Comparison of ENCODE assay signal across 23 mouse cellular contexts in the genomic region with DNA sequence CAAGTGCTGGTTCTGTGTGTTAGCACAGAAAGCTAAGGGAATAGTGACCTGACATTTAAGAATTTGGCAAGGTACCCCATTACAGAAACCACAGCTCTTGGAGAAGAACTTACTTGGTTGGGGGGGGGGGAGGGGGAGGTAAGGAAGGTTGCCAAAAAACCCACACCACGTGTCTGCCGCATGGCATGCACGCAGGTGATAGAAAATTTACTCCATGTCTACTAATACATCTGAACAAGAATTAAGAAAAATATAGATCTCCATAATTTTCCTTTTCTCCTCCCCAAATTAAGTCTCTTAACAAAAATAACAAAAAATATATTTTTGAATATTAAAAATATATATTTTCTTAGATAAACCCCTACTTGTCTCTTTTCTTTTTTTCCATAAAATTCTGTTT.
DNase-seq lines count a peak whose midpoint lies in the region; TF ChIP-seq lines count a peak whose summit lies in the region.
"Had no signal": no experiment of that assay in that cellular context is flagged by ENCODE, and none has a peak within 500 bp of the region (broad histone marks: within the 10 kb centered on the region; RNA-seq: fewer than 3 reads in every experiment).

No protein-coding gene starts in this region.

- H3K9me3 ChIP-seq in CH12.LX (replicated peaks; ENCODE audit: low read length) (no peaks in the 10 kb centered on the region), MEL (replicated peaks; ENCODE audit: insufficient read depth, low read length) (no peaks in the 10 kb centered on the region)
- no peaks in the 10 kb centered on the region for H3K9me3 ChIP-seq in midbrain, embryonic 10.5 days (replicated peaks)
- H3K9me3 ChIP-seq: G1E had no signal

- TF ChIP-seq RAD21 in CH12.LX (IDR thresholded peaks at IDR 0.05; ENCODE audit: low read depth, low read length) (no peak), MEL (IDR thresholded peaks at IDR 0.05; ENCODE audit: low read depth, low read length) (no peak)

- H3K79me2 ChIP-seq in CH12.LX (replicated peaks; ENCODE audit: control insufficient read depth, extremely low read depth, insufficient read depth, poor library complexity, severe bottlenecking), result peaks cover 11% of the 10 kb centered on the region
- H3K79me2 ChIP-seq in MEL (ENCODE audit: control insufficient read depth, insufficient read depth, low read length, poor library complexity), result peaks cover 15% of the 10 kb centered on the region
- H3K79me2 ChIP-seq in myocyte (ENCODE audit: control insufficient read depth, insufficient read depth), result peaks cover 92% of the 10 kb centered on the region

- DNase-seq in 416B (ENCODE audit: low read depth) (peak; percentile 33), CH12.LX (ENCODE audit: extremely low read depth) (no peak), MEL (ENCODE audit: low read depth, low spot score) (peak; percentile 48)
- no peak for DNase-seq in spleen, postnatal 14 days (ENCODE audit: low spot score in 2 of 2)
- DNase-seq in kidney, postnatal 36 days, result no peak
- DNase-seq in adrenal gland, adult 18-20 months (ENCODE audit: low spot score in 2 of 2), result no peak
- no peak for DNase-seq in midbrain, embryonic 10.5 days (ENCODE audit: low spot score)
- DNase-seq: adrenal gland, adult 2 months; adrenal gland, adult 8-10 months; adrenal gland, postnatal 10 days; adrenal gland, postnatal 14 days; adrenal gland, postnatal 25 days; adrenal gland, postnatal 36 days; B cell, adult 2 months; cerebellum, adult 11 months; cerebellum, adult 11-12 months; cerebellum, adult 18-20 months; cerebellum, adult 2 months; cerebellum, adult 8-10 months; cerebellum, adult 9-10 months had no signal

- in situ Hi-C loops in CH12.LX (cut with MboI; ENCODE audit: low pct_ligation_motif_present, low pct_unique_long_range_greater_than_20kb, low sequenced_read_pairs), result no loop called here

- 91% methylated on average over 3 of the region's 3 CpGs for WGBS in midbrain, embryonic 10.5 days

- H3K9ac ChIP-seq in CH12.LX (ENCODE audit: insufficient read depth, low read depth), result no peak overlapping the region
- H3K9ac ChIP-seq in MEL (ENCODE audit: control insufficient read depth, low read depth, low read length, poor library complexity, severe bottlenecking), result peak overlapping the region; percentile 63; the same call in 1 of the 2 replicates

- H3K4me3 ChIP-seq in CH12.LX (replicated peaks in 1 of 3; ENCODE audit: low read depth in 2 of 3, low read length in 2 of 3, poor library complexity in 1 of 3), result no peak overlapping the region
- H3K4me3 ChIP-seq in MEL (ENCODE audit: control insufficient read depth in 1 of 2, insufficient read depth in 1 of 2, low read depth in 2 of 2, low read length in 2 of 2), result peak overlapping the region in 1 of 2 experiments; percentile 49; a peak in 2 of 4 replicates
- H3K4me3 ChIP-seq in myocyte, result no peak overlapping the region
- H3K4me3 ChIP-seq in midbrain, embryonic 10.5 days, result no peak overlapping the region

- no peaks in the 10 kb centered on the region for H3K36me3 ChIP-seq in CH12.LX (replicated peaks in 1 of 2; ENCODE audit: control insufficient read depth in 1 of 2, insufficient read depth in 1 of 2, low read length in 1 of 2)
- H3K36me3 ChIP-seq in MEL (ENCODE audit: control insufficient read depth in 1 of 2, insufficient read depth in 2 of 2, low read length in 2 of 2), result peaks cover 0 to 62% of the 10 kb centered on the region in 2 experiments; a peak in 2 of 4 replicates
- H3K36me3 ChIP-seq in myocyte (ENCODE audit: control insufficient read depth, insufficient read depth), result no peaks in the 10 kb centered on the region
- no peaks in the 10 kb centered on the region for H3K36me3 ChIP-seq in midbrain, embryonic 10.5 days

- TF ChIP-seq EP300 in CH12.LX (IDR thresholded peaks at IDR 0.05; ENCODE audit: low read length) (no peak), MEL (IDR thresholded peaks at IDR 0.05; ENCODE audit: low read depth in 1 of 2, low read length in 2 of 2) (peak; percentile 5 to 29; a peak in 1 of 4 replicates)

- H3K4me2 ChIP-seq in CH12.LX (ENCODE audit: insufficient read depth, low read depth, poor library complexity, severe bottlenecking), result no peak overlapping the region
- peak overlapping the region; percentile 25 for H3K4me2 ChIP-seq in myocyte (ENCODE audit: low read depth)

- dilution Hi-C loops in CH12.LX (cut with MboI; ENCODE audit: extremely low pct_ligation_motif_present, extremely low pct_unique_long_range_greater_than_20kb, low sequenced_read_pairs), result no loop called here

- TF ChIP-seq CTCF in CH12.LX (conservative IDR thresholded peaks at IDR 0.05 in 1 of 2, IDR thresholded peaks at IDR 0.05 in 1 of 2; ENCODE audit: low read depth in 2 of 2, low read length in 2 of 2), result no peak
- TF ChIP-seq CTCF in MEL (IDR thresholded peaks at IDR 0.05 in 2 of 3, conservative IDR thresholded peaks at IDR 0.05 in 1 of 3; ENCODE audit: control insufficient read depth in 1 of 3, insufficient read depth in 1 of 3, low read depth in 2 of 3, low read length in 3 of 3, poor library complexity in 1 of 3, severe bottlenecking in 1 of 3), result no peak

- H3K27ac ChIP-seq in CH12.LX (ENCODE audit: insufficient read depth, low read depth) (no peak overlapping the region), MEL (ENCODE audit: control insufficient read depth, low read depth, low read length) (peak overlapping the region; percentile 94; the same call in 1 of the 2 replicates)
- no peak overlapping the region for H3K27ac ChIP-seq in midbrain, embryonic 10.5 days (replicated peaks)

- H3ac ChIP-seq in myocyte (ENCODE audit: control insufficient read depth, insufficient read length), result no peak overlapping the region

- H3K27me3 ChIP-seq in CH12.LX (replicated peaks) (no peaks in the 10 kb centered on the region), MEL (ENCODE audit: control insufficient read depth in 1 of 2, insufficient read depth in 2 of 2, low read length in 2 of 2) (no peaks in the 10 kb centered on the region), myocyte (ENCODE audit: control insufficient read depth, insufficient read depth, insufficient read length) (no peaks in the 10 kb centered on the region)
- H3K27me3 ChIP-seq in midbrain, embryonic 10.5 days (ENCODE audit: low read depth, poor library complexity, severe bottlenecking), result no peaks in the 10 kb centered on the region
- H3K27me3 ChIP-seq: Patski had no signal

- H3K4me1 ChIP-seq in CH12.LX (ENCODE audit: control insufficient read depth in 1 of 2, insufficient read depth in 2 of 2) (peaks cover 6 to 16% of the 10 kb centered on the region in 2 experiments), MEL (ENCODE audit: control insufficient read depth in 1 of 2, insufficient read depth in 2 of 2, low read length in 2 of 2) (peaks cover 18 to 47% of the 10 kb centered on the region in 2 experiments)
- peaks cover 29% of the 10 kb centered on the region for H3K4me1 ChIP-seq in midbrain, embryonic 10.5 days

- no peak for TF ChIP-seq POLR2A in CH12.LX (IDR thresholded peaks at IDR 0.05; ENCODE audit: low read depth, low read length)
- no peak for TF ChIP-seq POLR2A in MEL (IDR thresholded peaks at IDR 0.05; ENCODE audit: control insufficient read depth in 1 of 2, insufficient read depth in 1 of 2, low read depth in 1 of 2, low read length in 2 of 2, poor library complexity in 1 of 2)
- TF ChIP-seq POLR2A in myocyte (IDR thresholded peaks at IDR 0.05; ENCODE audit: insufficient read length, low read depth), result no peak

TF ChIP-seq in CH12.LX, 34 proteins besides CTCF, POLR2A, EP300 and RAD21:
- TF ChIP-seq E2F4 (IDR thresholded peaks at IDR 0.05; ENCODE audit: insufficient replicate concordance, low read depth, low read length) (no peak), POLR2AphosphoS2 (IDR thresholded peaks at IDR 0.05; ENCODE audit: low read depth, low read length) (no peak), ZMIZ1 (IDR thresholded peaks at IDR 0.05; ENCODE audit: low read depth, low read length) (no peak), CHD2 (IDR thresholded peaks at IDR 0.05; ENCODE audit: low read length) (no peak), ZNF384 (IDR thresholded peaks at IDR 0.05; ENCODE audit: low read depth, low read length) (no peak), MYC (IDR thresholded peaks at IDR 0.05; ENCODE audit: low read depth, low read length) (0 out of 2 replicates have a peak, but pooled peaks have one; percentile 21), SMC3 (IDR thresholded peaks at IDR 0.05; ENCODE audit: low read depth, low read length) (no peak)

TF ChIP-seq in MEL, 35 proteins besides CTCF, POLR2A, EP300 and RAD21 (continues in another document):
- TF ChIP-seq CHD1 (IDR thresholded peaks at IDR 0.05; ENCODE audit: low read depth, low read length), result 0 out of 2 replicates have a peak, but pooled peaks have one; percentile 40
- TF ChIP-seq MYC (IDR thresholded peaks at IDR 0.05; ENCODE audit: low read depth, low read length), result peak; percentile 98
- TF ChIP-seq USF1 (IDR thresholded peaks at IDR 0.05; ENCODE audit: low read depth, low read length), result peak; percentile 80
- no peak for TF ChIP-seq JUND (IDR thresholded peaks at IDR 0.05; ENCODE audit: low read depth, low read length)
- 0 out of 2 replicates have a peak, but pooled peaks have one; percentile 36 for TF ChIP-seq ETS1 (IDR thresholded peaks at IDR 0.05; ENCODE audit: low read depth, low read length)
- TF ChIP-seq ZC3H11A (IDR thresholded peaks at IDR 0.05; ENCODE audit: low read depth, low read length), result no peak
- peak in 1 of 2 experiments; percentile 42; a peak in 1 of 4 replicates for TF ChIP-seq USF2 (IDR thresholded peaks at IDR 0.05; ENCODE audit: borderline replicate concordance in 1 of 2, insufficient read depth in 1 of 2, low read depth in 1 of 2, low read length in 2 of 2)
- TF ChIP-seq ZMIZ1 (IDR thresholded peaks at IDR 0.05; ENCODE audit: low read depth, low read length), result no peak
- TF ChIP-seq KAT2A (conservative IDR thresholded peaks at IDR 0.05; ENCODE audit: low read depth, low read length), result no peak

TF ChIP-seq in myocyte, 11 proteins besides CTCF, POLR2A, EP300 and RAD21:
- no peak for TF ChIP-seq TCF12 (IDR thresholded peaks at IDR 0.05; ENCODE audit: insufficient read depth, poor library complexity, severe bottlenecking)
- TF ChIP-seq POLR2AphosphoS2 (IDR thresholded peaks at IDR 0.05; ENCODE audit: insufficient read length, low read depth), result no peak
- TF ChIP-seq MYOG (IDR thresholded peaks at IDR 0.05; ENCODE audit: control insufficient read depth in 1 of 3, insufficient read depth in 1 of 3, insufficient read length in 2 of 3, low read depth in 2 of 3), result no peak
- TF ChIP-seq MAX (IDR thresholded peaks at IDR 0.05; ENCODE audit: low read depth), result no peak
- no peak for TF ChIP-seq REST (IDR thresholded peaks at IDR 0.05; ENCODE audit: insufficient read depth, insufficient read length)
- no peak for TF ChIP-seq SRF (IDR thresholded peaks at IDR 0.05; ENCODE audit: control insufficient read depth, insufficient read length, low read depth)
- TF ChIP-seq USF1 (IDR thresholded peaks at IDR 0.05; ENCODE audit: low read depth), result no peak
- no peak for TF ChIP-seq CEBPB (IDR thresholded peaks at IDR 0.05; ENCODE audit: insufficient read depth, poor library complexity, severe bottlenecking)
- no peak for TF ChIP-seq TCF3 (IDR thresholded peaks at IDR 0.05; ENCODE audit: insufficient read length, low read depth)
- TF ChIP-seq E2F4 (IDR thresholded peaks at IDR 0.05; ENCODE audit: insufficient read depth), result no peak
- no peak for TF ChIP-seq MYOD1 (IDR thresholded peaks at IDR 0.05; ENCODE audit: control insufficient read depth in 1 of 3, insufficient read length in 2 of 3, low read depth in 2 of 3)

Comparison
In these comparisons a context has a peak if more than half of its experiments do, and no peak if none do; other contexts are left out.
1. DNase-seq: peak in 416B (single experiment) and MEL (single experiment); none in CH12.LX (single experiment), spleen, postnatal 14 days (0 of 2), kidney, postnatal 36 days (0 of 2), adrenal gland, adult 18-20 months (0 of 2) and midbrain, embryonic 10.5 days (single experiment).